Comparison of ENCODE assay signal across 8 mouse cellular contexts in the genomic region with DNA sequence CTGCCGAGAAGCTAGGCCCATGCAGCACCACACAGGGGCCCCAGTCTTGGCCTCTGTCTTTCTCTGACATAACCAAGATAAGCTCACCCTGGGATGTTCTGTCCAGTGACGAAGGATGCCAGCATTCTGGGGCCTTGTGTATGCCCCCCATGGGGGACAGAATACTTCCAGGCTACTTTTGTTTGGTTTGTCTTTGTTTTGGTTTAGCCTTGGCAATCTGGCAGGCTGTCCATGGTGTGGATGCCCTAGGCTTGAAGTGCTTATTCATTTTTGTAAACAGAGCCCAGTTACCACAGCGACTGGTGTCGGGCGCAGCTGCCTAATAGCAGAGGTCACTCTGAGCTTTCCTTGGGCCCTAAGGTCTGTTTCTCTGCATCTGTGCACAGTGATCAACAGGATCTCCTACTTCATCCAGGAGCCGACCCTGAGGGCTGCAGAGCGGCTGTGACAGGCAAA. TPM values are rescaled to one million over a fixed set of nuclear protein-coding genes. Genes with fewer than 3 reads are reported as not detected.
DNase-seq lines count a peak whose midpoint lies in the region; ATAC-seq lines count a peak whose summit lies in the region.

No protein-coding gene starts in this region.

- no peak overlapping the region for H3K9ac ChIP-seq in hindbrain, embryonic 11.5 days (ENCODE audit: low read depth, low read length)
- H3K9ac ChIP-seq in hindbrain, embryonic 13.5 days: no peak overlapping the region
- no peak overlapping the region for H3K9ac ChIP-seq in embryonic facial prominence, embryonic 15.5 days

- H3K36me3 ChIP-seq in hindbrain, embryonic 11.5 days (ENCODE audit: control insufficient read depth, insufficient read depth, low read length): no peaks in the 10 kb centered on the region
- H3K36me3 ChIP-seq in hindbrain, embryonic 13.5 days: no peaks in the 10 kb centered on the region
- 0 out of 2 replicates have a peak, but pooled peaks cover 3% of the 10 kb centered on the region for H3K36me3 ChIP-seq in embryonic facial prominence, embryonic 15.5 days
- no peaks in the 10 kb centered on the region for H3K36me3 ChIP-seq in limb, embryonic 10.5 days

- no peak overlapping the region for H3K4me2 ChIP-seq in hindbrain, embryonic 11.5 days (replicated peaks; ENCODE audit: low read depth, low read length)
- no peak overlapping the region for H3K4me2 ChIP-seq in hindbrain, embryonic 13.5 days
- H3K4me2 ChIP-seq in embryonic facial prominence, embryonic 15.5 days (replicated peaks): no peak overlapping the region

- H3K4me3 ChIP-seq in hindbrain, embryonic 11.5 days (ENCODE audit: low read depth, low read length): no peak overlapping the region
- H3K4me3 ChIP-seq in hindbrain, embryonic 13.5 days: no peak overlapping the region
- no peak overlapping the region for H3K4me3 ChIP-seq in embryonic facial prominence, embryonic 15.5 days (replicated peaks)
- no peak overlapping the region for H3K4me3 ChIP-seq in limb, embryonic 10.5 days

- H3K4me1 ChIP-seq in hindbrain, embryonic 11.5 days (replicated peaks; ENCODE audit: control insufficient read depth, insufficient read depth, low read length): no peaks in the 10 kb centered on the region
- peaks cover 12% of the 10 kb centered on the region for H3K4me1 ChIP-seq in hindbrain, embryonic 13.5 days (replicated peaks)
- H3K4me1 ChIP-seq in embryonic facial prominence, embryonic 15.5 days: peaks cover 69% of the 10 kb centered on the region
- H3K4me1 ChIP-seq in limb, embryonic 10.5 days: peaks cover 66% of the 10 kb centered on the region

- H3K27me3 ChIP-seq in hindbrain, embryonic 11.5 days (ENCODE audit: control insufficient read depth, insufficient read depth, low read length): no peaks in the 10 kb centered on the region
- peaks cover 16% of the 10 kb centered on the region for H3K27me3 ChIP-seq in hindbrain, embryonic 13.5 days
- no peaks in the 10 kb centered on the region for H3K27me3 ChIP-seq in embryonic facial prominence, embryonic 15.5 days
- no peaks in the 10 kb centered on the region; the same call in 1 of the 2 replicates for H3K27me3 ChIP-seq in limb, embryonic 10.5 days (ENCODE audit: low read depth, poor library complexity, severe bottlenecking)

- no peak for ATAC-seq in hindbrain, embryonic 11.5 days (ENCODE audit: low FRiP score)
- ATAC-seq in hindbrain, embryonic 13.5 days (ENCODE audit: low FRiP score): no peak
- ATAC-seq in embryonic facial prominence, embryonic 15.5 days (ENCODE audit: insufficient number of reproducible peaks, low FRiP score, low TSS enrichment, low read depth): no peak

- DNase-seq in hindbrain, embryonic 11.5 days (ENCODE audit: low spot score): peak; percentile 31
- DNase-seq in limb, embryonic 10.5 days (ENCODE audit: low spot score): no peak
- DNase-seq in mesoderm, embryonic 11.5 days (ENCODE audit: low read depth, low spot score): peak; percentile 32
- no peak for DNase-seq in cerebellum, postnatal 36 days
- no peak for DNase-seq in spleen, postnatal 10 days (ENCODE audit: low spot score in 2 of 2)
- DNase-seq in cerebellum, adult 11-12 months: no peak

- 45% methylated on average over 7 of the region's 7 CpGs for WGBS in hindbrain, embryonic 11.5 days
- 55% methylated on average over 7 of the region's 7 CpGs for WGBS in hindbrain, embryonic 13.5 days
- WGBS in embryonic facial prominence, embryonic 15.5 days: 49% methylated on average over 7 of the region's 7 CpGs
- 60% methylated on average over 7 of the region's 7 CpGs for WGBS in limb, embryonic 10.5 days

- H3K27ac ChIP-seq in hindbrain, embryonic 11.5 days (ENCODE audit: low read depth, low read length): no peak overlapping the region; the same call in 1 of the 2 replicates
- H3K27ac ChIP-seq in hindbrain, embryonic 13.5 days: no peak overlapping the region
- H3K27ac ChIP-seq in embryonic facial prominence, embryonic 15.5 days (replicated peaks): peak overlapping the region; percentile 65; the same call in 1 of the 2 replicates
- peak overlapping the region; percentile 31; the same call in 1 of the 2 replicates for H3K27ac ChIP-seq in limb, embryonic 10.5 days

- H3K9me3 ChIP-seq in hindbrain, embryonic 11.5 days (ENCODE audit: control insufficient read depth, low read length): no peaks in the 10 kb centered on the region
- no peaks in the 10 kb centered on the region for H3K9me3 ChIP-seq in hindbrain, embryonic 13.5 days
- H3K9me3 ChIP-seq in embryonic facial prominence, embryonic 15.5 days (replicated peaks): no peaks in the 10 kb centered on the region
- H3K9me3 ChIP-seq in limb, embryonic 10.5 days (replicated peaks): no peaks in the 10 kb centered on the region

RNA-seq across cellular contexts. Expression of a gene that starts 51.4 kb away (rescaled TPM):
- polyA plus RNA-seq in hindbrain, embryonic 11.5 days (2014; fragmentation: Nextera tagmentation; extraction: Ambion mirVana): 7.5 and 9.6 TPM in 2 replicates
- 4.9 and 6.1 TPM in 2 replicates for polyA plus RNA-seq in hindbrain, embryonic 13.5 days (2015; fragmentation: Nextera tagmentation; extraction: Ambion mirVana)
- 37.3 and 38.7 TPM in 2 replicates for polyA plus RNA-seq in embryonic facial prominence, embryonic 15.5 days (2015; fragmentation: Nextera tagmentation; extraction: Ambion mirVana)
- polyA plus RNA-seq in limb, embryonic 10.5 days (2016; fragmentation: Nextera tagmentation; extraction: Ambion mirVana): 12.1 and 13.6 TPM in 2 replicates

Comparison
In these comparisons a context has a peak if more than half of its experiments do, and no peak if none do; other contexts are left out.
1. DNase-seq: peak in hindbrain, embryonic 11.5 days (single experiment) and mesoderm, embryonic 11.5 days (single experiment); none in limb, embryonic 10.5 days (single experiment), cerebellum, postnatal 36 days (0 of 2), spleen, postnatal 10 days (0 of 2) and cerebellum, adult 11-12 months (single experiment).
2. H3K27ac ChIP-seq: peak in embryonic facial prominence, embryonic 15.5 days (single experiment) and limb, embryonic 10.5 days (single experiment); none in hindbrain, embryonic 11.5 days (single experiment) and hindbrain, embryonic 13.5 days (single experiment).